Mouse (Mus musculus): Measurements from ENCODE around the gene Ephb2. TPM values are rescaled to one million over a fixed set of nuclear protein-coding genes. Genes with fewer than 3 reads are reported as not detected.

The Ephb2 gene
- polyA plus RNA-seq, 2 experiments from 2014 or later, result not detected

GRCm38 (mm10) chr4:136800366-136800765 lies 35.4 kb downstream of the Ephb2 start:
- ATAC-seq, result no peak

GRCm38 (mm10) chr4:136797677-136798569 lies 37.9 kb downstream of the Ephb2 start:
- ATAC-seq, result no peak

- no peak for ATAC-seq
These were observed 42.5 kb downstream of the Ephb2 start for GRCm38 (mm10) chr4:136793320-136793719.

- ATAC-seq, result no peak
These were observed 46.0 kb downstream of the Ephb2 start for GRCm38 (mm10) chr4:136789821-136790220.

- no peak for ATAC-seq
These were observed 48.4 kb downstream of the Ephb2 start for GRCm38 (mm10) chr4:136787357-136787756.

- no peak for ATAC-seq
These were observed 49.1 kb downstream of the Ephb2 start for GRCm38 (mm10) chr4:136786453-136787276.

GRCm38 (mm10) chr4:136783552-136784150 lies 52.1 kb downstream of the Ephb2 start:
- no peak for ATAC-seq

GRCm38 (mm10) chr4:136782579-136782925 lies 53.2 kb downstream of the Ephb2 start:
- ATAC-seq, result no peak

GRCm38 (mm10) chr4:136781868-136782578 lies 53.8 kb downstream of the Ephb2 start:
- no peak for ATAC-seq

GRCm38 (mm10) chr4:136780201-136780895 lies 55.4 kb downstream of the Ephb2 start:
- no peak for ATAC-seq

- ATAC-seq, result no peak
These were observed 56.6 kb downstream of the Ephb2 start for GRCm38 (mm10) chr4:136779156-136779555.

GRCm38 (mm10) chr4:136776471-136776892 lies 59.3 kb downstream of the Ephb2 start:
- no peak for ATAC-seq

GRCm38 (mm10) chr4:136775903-136776302 lies 59.9 kb downstream of the Ephb2 start:
- ATAC-seq, result no peak

- ATAC-seq, result no peak
These were observed 61.6 kb downstream of the Ephb2 start for GRCm38 (mm10) chr4:136774201-136774600.

- ATAC-seq, result no peak
These were observed 62.7 kb downstream of the Ephb2 start for GRCm38 (mm10) chr4:136772952-136773584.

- no peak for ATAC-seq
These were observed 63.5 kb downstream of the Ephb2 start for GRCm38 (mm10) chr4:136772318-136772717.

- no peak for ATAC-seq
These were observed 65.1 kb downstream of the Ephb2 start for GRCm38 (mm10) chr4:136770718-136771117.

- no peak for ATAC-seq
These were observed 67.3 kb downstream of the Ephb2 start for GRCm38 (mm10) chr4:136768499-136768898.

- no peak for ATAC-seq
These were observed 70.7 kb downstream of the Ephb2 start for GRCm38 (mm10) chr4:136765080-136765479.

- no peak for ATAC-seq
These were observed 72.4 kb downstream of the Ephb2 start for GRCm38 (mm10) chr4:136763349-136763748.

GRCm38 (mm10) chr4:136761713-136762380 lies 73.9 kb downstream of the Ephb2 start:
- ATAC-seq, result no peak
